Mouse (Mus musculus) erythroblast, adult 5-6 weeks (primary cell): ENCODE data around the gene Lif. TPM values are rescaled to one million over a fixed set of nuclear protein-coding genes. Genes with fewer than 3 reads are reported as not detected.

ENCODE experiments used
- ATAC-seq: replicated peaks from 2 replicates; pipeline ENCODE4 v1.8.0; 2016; ENCODE audit warnings: moderate number of reproducible peaks, mild to moderate bottlenecking, moderate TSS enrichment, inconsistent platforms; ENCODE audit not compliant: poor library complexity, low FRiP score, severe bottlenecking
- total RNA-seq, 2 experiments: library from RNA; stranded (forward) in 1 of 2; stranded (reverse) in 1 of 2; fragments of 150-400 nt in 1 of 2; fragments of 200-764, 138-1000 nt in 1 of 2; gene quantifications; 2 replicates each; pipeline versions ENCODE4 v1.2.3 to v1.2.4; 2015 to 2017; ENCODE audit warnings: low replicate concordance in 2 of 2

The Lif gene
- total RNA-seq, 2 experiments from 2014 or later, result not detected

DNA sequence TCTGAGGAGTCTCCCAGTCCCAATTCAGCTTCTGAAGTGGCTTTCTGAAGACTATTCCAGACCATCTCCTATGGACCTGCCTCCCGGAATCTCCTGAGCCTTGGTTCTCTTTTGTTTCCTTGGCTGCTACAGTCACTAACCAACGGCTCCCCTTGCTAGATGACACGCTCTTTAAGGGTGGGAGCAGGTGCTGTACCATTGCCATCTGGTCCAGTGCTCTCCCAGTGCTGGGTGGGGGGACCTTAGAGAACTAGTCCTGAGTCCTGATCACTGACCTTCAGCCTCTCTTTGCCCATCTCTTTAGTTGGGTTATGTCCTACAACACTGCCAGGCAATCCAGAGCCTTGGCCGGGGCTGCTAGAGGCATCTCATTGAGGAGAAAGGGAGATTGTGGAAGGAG lies 36.1 kb downstream of the Lif start:
- ATAC-seq, result no peak

- no peak for ATAC-seq
Observed at GRCm38 (mm10) chr11:4294047-4294446, 36.7 kb downstream of the Lif start.

DNA sequence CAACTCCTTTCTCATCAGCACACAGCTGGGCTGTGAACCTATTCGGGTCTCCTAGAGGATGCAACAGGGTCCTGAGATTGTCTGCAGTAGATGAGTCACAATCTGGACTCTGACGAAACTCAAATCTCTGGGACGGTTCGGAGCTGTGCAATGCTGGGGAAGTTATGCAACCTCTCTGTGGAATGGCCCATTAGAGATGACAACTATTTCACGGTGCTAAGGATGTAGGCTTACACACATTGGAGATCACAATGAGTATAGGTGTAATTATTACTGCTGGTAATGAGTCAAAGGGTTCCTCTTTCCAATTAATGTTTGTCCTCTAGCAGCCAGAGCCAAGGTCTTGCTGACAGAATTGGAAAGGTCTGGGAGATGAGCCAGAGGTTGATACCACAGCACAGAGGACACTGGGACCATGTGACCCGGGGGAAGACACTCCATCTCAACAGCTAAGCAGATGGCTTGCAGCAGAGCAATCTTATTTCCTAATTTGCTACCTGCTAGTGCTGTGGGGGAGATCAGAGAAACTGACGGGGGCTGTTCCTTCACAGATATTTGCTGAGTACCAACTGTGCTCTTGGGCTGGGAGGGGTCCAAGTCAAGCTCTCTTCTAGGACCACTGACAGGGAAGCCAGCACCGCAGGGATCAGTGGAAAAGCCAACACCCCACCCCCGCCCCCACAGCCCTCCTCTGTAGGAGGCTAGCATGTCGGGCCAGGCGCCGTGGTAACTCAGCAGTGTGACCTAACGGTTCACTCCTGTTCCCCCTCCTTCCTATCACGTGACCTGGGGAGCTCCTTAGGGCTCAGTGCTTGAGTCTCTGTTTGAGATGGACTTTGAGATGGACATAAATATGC lies 37.4 kb downstream of the Lif start:
- ATAC-seq, result no peak

DNA sequence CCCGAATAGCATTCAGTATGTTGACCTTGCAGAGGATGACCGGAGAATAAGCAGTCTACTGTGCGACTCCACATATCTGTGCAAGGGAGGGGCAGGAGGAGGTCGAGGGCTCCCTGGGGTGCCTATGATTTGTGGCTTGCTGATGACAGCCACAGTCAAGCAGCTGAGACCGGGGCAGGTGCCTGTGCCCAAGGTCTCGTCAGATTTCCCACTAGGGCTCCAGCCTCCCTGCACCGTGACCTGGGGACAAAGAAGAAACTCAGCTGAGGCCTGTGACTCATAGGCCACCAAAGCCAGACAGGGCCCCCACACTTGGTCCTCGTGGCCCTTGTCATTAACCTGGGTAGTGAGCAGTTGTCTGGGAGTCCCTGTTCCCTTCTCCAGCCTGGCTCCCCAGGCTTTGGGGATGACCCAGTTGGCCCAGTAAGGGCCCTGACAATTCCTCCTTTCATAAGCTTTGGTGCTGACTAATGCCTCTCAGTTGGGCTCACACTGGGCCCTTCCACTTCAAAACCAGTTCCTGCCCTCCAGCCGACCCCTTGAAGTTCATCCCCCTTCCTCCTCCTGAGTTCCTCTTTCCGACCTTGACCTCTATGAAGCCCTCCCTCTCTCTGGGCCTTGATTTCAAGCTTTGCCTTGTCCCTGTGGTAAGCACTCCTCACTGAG lies 39.4 kb downstream of the Lif start:
- ATAC-seq, result no peak

DNA sequence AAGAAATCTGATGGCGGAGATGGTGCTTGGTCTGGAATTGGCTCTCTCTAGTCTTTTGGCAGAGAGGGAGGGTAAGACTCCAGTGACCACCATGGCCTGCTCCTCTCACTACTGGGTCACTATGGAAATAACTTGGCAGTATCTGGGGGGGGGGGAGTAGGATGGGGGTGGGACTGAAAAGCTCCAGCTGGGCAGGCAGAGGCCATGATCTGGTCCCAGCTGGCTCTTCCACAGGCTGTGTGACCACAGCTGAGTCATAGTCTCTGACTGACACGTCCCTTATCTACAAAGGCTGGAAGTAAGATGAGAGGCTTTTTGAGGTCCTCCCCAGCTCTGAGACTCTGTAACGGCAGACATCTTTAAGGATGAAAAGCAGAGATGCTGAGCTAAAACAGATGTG lies 40.4 kb downstream of the Lif start:
- no peak for ATAC-seq

DNA sequence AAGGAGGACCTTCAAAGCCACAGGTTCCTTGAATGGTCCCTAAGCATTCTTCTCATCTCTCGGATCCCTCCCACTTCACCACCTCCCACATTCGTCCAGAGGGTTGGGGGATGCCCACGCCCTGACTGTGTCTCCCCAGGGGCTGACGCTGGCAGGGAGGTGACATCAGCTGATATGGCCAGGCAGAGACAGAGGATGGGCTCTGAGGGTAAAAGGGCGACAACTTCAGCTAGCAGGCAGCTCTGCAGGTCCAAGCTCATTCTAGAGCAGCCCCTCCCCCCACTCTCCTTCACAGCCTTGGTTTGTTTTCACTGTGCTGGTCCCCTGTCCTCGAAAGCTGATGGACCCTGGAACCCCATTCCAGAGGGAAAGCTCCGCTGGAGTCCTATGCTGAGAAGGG lies 41.3 kb downstream of the Lif start:
- ATAC-seq, result no peak

- no peak for ATAC-seq
Observed at GRCm38 (mm10) chr11:4299191-4299590, 41.8 kb downstream of the Lif start.

GRCm38 (mm10) chr11:4299735-4300474 lies 42.5 kb downstream of the Lif start:
- ATAC-seq, result no peak

- ATAC-seq, result no peak
Observed at GRCm38 (mm10) chr11:4300683-4301082, 43.3 kb downstream of the Lif start.

GRCm38 (mm10) chr11:4302363-4302913 lies 45.1 kb downstream of the Lif start:
- no peak for ATAC-seq

GRCm38 (mm10) chr11:4303033-4303432 lies 45.7 kb downstream of the Lif start:
- no peak for ATAC-seq

GRCm38 (mm10) chr11:4304203-4304602 lies 46.8 kb downstream of the Lif start:
- no peak for ATAC-seq

DNA sequence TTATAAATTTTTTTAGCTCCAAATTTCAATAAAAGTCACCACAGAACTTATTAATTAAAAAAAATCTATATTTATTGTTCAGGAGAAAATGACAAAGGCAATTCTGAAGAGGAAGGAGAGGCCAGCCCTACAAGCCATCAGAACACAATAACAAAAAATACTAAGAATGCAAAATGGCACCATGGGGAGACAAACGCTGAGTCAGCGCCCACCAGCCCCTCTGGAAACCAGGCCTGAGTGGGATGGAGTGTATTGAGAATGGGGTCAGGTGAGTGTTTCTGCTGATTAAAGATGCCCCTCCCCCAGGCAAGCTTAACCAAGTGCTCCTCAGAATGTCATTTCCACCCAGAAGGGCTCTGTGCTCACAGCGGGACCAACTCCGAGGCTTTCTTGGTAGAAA lies 47.7 kb downstream of the Lif start:
- no peak for ATAC-seq

DNA sequence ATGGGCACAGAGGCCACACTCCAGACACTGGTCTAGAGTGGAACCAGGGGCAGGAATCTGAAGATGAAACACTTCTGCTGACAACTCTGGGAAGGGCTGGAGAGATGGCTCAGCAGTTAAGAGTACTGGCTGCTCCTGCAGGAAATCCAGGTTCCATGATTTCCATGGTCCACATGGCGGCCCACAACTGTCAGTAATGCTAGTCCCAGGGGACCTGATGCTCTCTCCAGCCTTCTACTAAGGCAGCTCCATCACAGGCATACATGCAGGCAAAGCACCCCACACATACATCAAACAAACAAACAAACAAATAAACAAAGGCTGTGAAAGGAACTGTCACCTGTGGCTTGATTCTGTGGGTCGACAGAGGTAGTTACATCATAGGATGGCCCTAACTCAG lies 48.7 kb downstream of the Lif start:
- ATAC-seq, result no peak

DNA sequence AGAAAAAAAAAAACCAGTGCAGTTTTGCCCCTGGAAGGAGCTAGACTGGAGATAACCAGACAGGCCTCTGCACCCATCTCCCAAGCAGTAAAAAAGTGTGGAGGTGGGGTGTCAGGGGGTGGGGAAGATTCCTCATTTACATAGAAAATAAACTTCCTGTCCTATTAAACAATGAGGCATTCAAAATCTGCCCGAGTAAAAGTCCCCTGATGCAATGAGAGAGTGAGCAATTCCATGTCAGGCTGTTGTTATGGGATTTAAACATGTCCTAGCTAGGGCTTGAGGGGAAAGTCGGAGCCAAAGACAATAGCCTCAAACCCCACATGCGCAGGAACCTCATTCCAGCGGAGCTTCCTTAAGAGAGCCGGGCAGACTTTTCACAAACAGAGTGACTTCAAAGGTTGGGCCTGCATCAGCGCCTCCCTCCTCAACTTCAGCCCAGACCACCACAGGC lies 50.7 kb downstream of the Lif start:
- no peak for ATAC-seq

DNA sequence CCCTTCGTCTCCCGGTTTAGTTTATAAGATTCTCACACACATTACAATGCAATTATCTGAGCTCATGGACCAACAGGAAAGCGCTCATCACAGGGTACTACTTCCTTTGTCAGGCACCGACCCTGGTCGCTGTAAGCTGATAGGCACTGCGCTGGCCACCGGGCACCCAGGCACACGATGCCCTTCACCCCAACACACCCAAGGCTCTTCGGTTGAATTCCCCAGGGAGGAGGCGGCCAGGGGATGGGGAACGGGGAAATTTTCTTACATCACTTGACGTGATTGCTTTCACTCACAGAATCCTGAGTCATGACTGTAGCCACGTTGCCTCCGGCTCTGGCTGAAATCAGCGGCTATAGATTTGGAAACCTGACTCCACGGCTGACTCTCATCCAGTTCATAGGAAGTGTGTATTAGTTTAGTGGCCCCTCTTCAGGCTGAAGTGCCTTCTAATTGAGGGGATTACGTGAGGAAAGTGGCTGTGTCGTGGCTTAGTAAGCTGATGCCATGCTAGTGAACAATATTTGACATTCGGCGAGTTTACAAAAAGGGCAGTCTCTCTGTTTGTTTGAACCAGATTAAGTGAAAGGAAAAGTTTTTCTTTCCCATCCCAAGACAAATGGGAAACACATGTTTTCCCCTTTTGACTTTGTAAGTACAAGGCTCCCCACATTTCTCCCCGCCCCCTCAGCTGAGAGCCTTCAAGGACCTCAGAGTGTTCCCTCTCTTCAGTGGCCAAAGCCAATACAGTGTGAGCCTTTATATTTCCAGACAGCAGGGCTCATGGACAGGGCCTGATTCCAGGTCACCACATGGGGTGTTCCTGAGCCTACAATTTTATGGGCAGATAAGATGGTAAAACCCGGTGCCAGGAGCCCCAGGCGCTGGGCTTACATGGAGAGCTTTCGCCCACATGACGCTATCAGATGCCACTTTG lies 51.4 kb downstream of the Lif start:
- no peak for ATAC-seq

DNA sequence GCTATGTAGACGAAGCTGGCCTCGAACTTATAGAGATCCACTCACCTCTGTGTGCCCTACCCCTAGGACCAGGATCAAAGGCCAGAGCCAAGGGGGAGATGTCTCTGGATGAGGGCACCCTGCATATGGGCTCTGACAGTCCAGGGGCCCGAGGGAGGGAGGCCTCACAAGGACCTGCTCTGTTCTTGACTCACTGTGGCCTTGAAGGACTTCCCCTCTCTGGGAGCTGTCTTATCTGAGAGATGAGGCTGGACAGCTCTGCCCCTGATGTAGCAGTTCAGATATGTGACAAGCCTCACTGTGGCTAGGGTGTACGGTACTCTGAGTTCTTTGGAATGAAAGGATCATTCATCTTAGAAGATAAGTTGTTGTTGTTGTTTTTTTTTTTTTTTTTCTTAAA lies 52.3 kb downstream of the Lif start:
- no peak for ATAC-seq

- ATAC-seq, result no peak
Observed at GRCm38 (mm10) chr11:4310324-4310723, 53.0 kb downstream of the Lif start.

DNA sequence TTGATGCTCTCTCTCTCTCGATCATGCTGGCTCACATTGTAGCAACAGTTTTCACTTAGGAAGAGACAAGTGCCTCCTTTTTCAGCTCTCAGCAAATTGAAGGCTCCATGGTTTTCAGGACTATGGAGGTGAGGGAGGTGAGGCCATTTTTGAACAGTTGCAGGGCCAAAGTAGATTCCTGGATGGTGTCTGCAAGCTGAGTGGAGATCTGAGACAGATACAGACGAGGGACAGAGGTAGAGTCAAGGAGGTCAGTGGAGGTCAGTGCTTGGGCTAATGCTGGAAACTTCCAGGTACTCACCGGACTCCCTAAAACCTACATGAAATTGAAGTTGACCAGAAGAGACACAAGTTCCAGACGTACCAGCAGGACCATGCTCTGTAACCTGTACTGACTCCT lies 54.8 kb downstream of the Lif start:
- 0 out of 2 replicates have a peak, but pooled peaks have one; percentile 50 for ATAC-seq
